Mouse (Mus musculus): ENCODE results near the gene Drg2. TPM values are rescaled to one million over a fixed set of nuclear protein-coding genes. Genes with fewer than 3 reads are reported as not detected.

The Drg2 gene
- total RNA-seq, 1 experiment from 2014 or later = 73.9 TPM

Other genes with a start within 250 kb of the Drg2 start
- gene Srebf1, start 232.0 kb upstream of the Drg2 start, total RNA-seq (2017) = 59.3 and 63.0 TPM in 2 replicates
- gene Tom1l2, start 101.7 kb upstream of the Drg2 start, total RNA-seq (2017) = 13.0 and 13.5 TPM in 2 replicates
- 0.79 and 2.0 TPM in 2 replicates for gene Drc3, start 101.3 kb upstream of the Drg2 start, total RNA-seq (2017)
- gene Gid4, start 37.4 kb upstream of the Drg2 start, total RNA-seq (2017) = 35.3 and 35.6 TPM in 2 replicates
- 42.1 and 91.4 TPM in 2 replicates for gene Atpaf2, start 36.1 kb upstream of the Drg2 start, total RNA-seq (2017)
- 0.50 and 0.79 TPM in 2 replicates for gene Myo15, start 14.7 kb downstream of the Drg2 start, total RNA-seq (2017)
- 28.9 and 30.8 TPM in 2 replicates for gene Alkbh5, start 81.8 kb downstream of the Drg2 start, total RNA-seq (2017)
- gene Llgl1, start 245.1 kb downstream of the Drg2 start, total RNA-seq (2017) = 6.1 and 9.3 TPM in 2 replicates